Mouse (Mus musculus): ENCODE data around the gene Lin7b. TPM values are rescaled to one million over a fixed set of nuclear protein-coding genes. Genes with fewer than 3 reads are reported as not detected.

The Lin7b gene
- total RNA-seq, 4 experiments from 2014 or later, result 131 to 156 (median 140) TPM

- DNase-seq (ENCODE audit: low spot score in 2 of 2), result no peak
Observed at GRCm38 (mm10) chr7:45353041-45353440, 17.3 kb downstream of the Lin7b start.

GRCm38 (mm10) chr7:45346905-45347304 lies 23.5 kb downstream of the Lin7b start:
- no peak for DNase-seq (ENCODE audit: low spot score in 2 of 2)

DNA sequence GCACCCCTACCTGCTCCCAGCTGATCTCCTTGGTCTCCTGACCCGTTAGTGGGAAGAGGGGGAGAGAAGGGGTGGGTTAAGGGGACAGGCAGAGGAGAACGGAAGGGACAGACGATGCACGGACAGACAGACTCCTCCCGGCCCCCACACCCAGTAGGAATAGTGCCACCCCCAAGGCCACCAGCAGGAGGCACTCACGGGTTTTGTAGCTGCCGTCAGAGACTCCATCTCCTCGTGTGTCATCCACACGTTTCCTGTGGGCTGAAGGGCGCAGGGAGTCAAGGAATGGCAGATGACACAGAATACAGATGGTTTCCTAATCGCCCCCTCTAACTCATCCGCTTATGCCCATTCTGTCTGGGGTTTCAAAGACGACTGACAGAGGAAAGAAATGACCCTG lies 26.8 kb downstream of the Lin7b start:
- no peak for DNase-seq (ENCODE audit: low spot score in 2 of 2)

DNA sequence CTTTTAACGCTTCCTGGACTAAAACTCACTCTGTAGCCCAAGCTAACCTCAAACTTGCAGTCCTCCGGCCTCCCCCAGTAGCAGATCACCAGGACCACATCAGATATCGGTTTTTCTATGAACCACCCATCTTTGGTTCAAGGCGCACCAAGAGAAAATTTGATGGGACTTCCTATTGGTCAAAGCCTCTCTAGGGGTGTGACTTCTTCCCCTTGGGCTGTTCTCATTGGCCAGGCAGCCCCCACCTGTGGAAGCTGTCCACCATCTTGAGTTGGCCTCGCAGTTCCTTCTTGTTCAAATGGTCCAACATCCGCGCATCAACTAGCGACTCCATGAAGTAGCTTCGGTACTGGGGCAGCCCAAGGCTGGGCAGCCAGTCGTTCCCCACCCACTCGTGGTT lies 28.3 kb downstream of the Lin7b start:
- no peak for DNase-seq (ENCODE audit: low spot score in 2 of 2)

GRCm38 (mm10) chr7:45341303-45341702 lies 29.1 kb downstream of the Lin7b start:
- peak; percentile 77 to 80 for DNase-seq (ENCODE audit: low spot score in 2 of 2)

GRCm38 (mm10) chr7:45340669-45341068 lies 29.7 kb downstream of the Lin7b start:
- DNase-seq (ENCODE audit: low spot score in 2 of 2), result no peak

GRCm38 (mm10) chr7:45340066-45340442 lies 30.3 kb downstream of the Lin7b start:
- DNase-seq (ENCODE audit: low spot score in 2 of 2), result no peak

DNA sequence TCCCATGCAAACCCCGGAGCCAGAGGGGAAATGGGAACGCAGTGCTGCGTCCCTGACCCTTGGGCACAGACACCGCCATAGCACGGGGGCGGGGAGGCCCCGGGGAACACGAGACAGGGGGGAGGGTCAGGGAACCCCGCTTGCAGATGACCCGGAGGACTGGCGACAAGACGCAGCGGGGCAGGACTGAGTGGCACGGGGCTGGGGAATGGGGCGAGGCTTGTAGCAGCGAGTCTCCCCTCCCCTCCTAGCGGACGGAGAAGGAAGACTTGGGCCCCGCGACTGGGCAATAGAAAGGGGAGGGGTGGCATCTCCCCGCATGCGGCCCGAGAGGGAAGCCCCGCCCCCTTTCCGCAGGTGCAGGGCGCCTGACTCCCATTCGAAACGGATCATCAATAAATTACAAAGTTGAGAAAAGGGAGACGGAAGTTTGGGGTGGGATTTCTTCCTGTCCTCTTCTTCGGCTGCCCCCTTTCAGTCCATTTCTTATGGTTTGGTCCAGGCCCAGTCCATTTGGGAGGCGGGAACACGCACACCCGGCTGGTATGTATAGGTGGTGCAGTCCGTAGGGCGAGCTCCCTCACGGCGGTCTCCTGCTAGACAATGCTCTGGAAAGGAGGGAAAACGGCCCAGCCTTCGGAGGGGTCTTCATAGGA lies 30.8 kb downstream of the Lin7b start:
- no peak for DNase-seq (ENCODE audit: low spot score in 2 of 2)

DNA sequence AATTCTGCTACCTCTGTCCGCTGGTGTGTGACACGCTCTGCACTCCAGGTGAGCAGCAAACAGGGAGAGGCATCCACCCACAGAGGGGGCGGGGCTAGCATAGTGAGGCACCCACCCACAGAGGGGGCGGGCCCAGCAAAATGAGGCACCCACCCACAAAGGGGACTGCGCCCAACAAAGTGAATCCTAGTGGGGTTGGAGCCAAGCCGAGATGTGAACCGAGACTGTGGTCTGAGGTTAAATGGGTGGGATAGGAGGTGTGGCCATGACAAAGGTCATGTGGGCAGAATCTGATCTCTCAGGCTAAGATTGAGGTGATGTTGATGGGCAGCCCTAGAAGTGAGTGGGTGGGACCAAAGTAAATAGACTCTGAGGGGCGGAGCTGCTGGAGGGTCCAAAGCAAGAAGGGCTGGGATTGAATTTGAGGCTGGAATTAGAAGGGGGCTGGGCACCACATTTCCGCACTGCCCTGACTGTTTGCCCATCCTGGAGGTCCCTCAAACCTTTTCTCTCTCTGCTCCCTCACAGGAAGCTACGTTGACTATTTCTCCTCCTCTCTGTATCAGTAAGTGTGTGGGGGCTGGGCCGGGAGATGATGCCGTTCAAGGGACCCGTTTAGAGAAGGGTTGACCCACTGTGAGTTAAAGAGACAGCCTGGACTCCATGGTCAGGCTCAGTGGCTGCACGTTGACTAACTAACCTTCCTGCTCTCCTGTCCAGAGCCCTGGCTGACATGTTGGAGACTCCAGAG lies 32.0 kb downstream of the Lin7b start:
- DNase-seq (ENCODE audit: low spot score in 2 of 2), result no peak

DNA sequence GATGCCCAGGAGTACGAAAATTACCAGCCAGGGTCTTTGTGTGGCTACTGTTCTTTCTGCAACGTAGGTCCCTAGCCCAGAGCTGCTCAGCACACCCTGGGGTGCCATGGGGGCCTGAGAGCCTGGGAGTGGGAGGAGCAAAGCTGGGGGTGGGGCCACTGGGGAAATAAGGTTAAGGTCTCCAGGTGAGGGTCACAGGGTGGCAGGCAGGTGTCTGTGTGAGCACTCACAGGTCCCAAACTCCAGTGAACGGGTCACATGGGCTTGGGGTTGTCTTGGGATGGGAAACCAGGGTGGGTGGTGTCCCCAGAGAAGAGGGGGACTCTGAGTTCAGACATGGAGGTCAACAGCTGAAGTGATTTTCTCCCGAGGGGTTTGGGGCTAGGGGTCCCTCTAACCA lies 32.9 kb downstream of the Lin7b start:
- DNase-seq (ENCODE audit: low spot score in 2 of 2), result no peak

GRCm38 (mm10) chr7:45336319-45336718 lies 34.1 kb downstream of the Lin7b start:
- no peak for DNase-seq (ENCODE audit: low spot score in 2 of 2)

DNA sequence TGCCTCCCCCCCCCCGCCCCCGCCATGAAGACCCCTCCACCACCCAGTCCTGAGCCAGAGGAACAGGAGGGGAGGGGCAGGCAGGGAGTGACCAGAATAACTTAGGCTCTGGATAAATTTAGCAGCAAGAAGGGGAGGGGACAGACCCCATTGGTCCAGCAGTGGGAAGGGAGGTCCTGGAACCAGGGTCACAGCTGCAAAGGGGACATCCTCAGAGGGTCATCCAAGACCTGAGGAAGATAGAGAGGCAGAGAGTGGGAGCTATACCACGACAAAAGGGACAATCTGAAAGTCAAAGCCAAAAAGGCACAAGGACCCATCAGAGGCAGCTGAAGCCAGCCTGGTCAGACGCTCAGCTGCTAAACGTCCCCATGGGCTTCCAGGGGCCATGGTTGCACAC lies 35.3 kb downstream of the Lin7b start, which contains the start of gene Hrc:
TSS of gene Hrc (plus strand) at position 235 of the 400 bp plus-strand sequence.
- no peak for DNase-seq (ENCODE audit: low spot score in 2 of 2)

- DNase-seq (ENCODE audit: low spot score in 2 of 2), result no peak
Observed at GRCm38 (mm10) chr7:45334605-45335004, 35.8 kb downstream of the Lin7b start.

GRCm38 (mm10) chr7:45333431-45333982 lies 36.9 kb downstream of the Lin7b start, which contains the start of gene Trpm4:
TSS of gene Trpm4 (minus strand) at chr7:45333780.
- peak in 1 of 2 experiments; percentile 45 for DNase-seq (ENCODE audit: low spot score in 2 of 2)

DNA sequence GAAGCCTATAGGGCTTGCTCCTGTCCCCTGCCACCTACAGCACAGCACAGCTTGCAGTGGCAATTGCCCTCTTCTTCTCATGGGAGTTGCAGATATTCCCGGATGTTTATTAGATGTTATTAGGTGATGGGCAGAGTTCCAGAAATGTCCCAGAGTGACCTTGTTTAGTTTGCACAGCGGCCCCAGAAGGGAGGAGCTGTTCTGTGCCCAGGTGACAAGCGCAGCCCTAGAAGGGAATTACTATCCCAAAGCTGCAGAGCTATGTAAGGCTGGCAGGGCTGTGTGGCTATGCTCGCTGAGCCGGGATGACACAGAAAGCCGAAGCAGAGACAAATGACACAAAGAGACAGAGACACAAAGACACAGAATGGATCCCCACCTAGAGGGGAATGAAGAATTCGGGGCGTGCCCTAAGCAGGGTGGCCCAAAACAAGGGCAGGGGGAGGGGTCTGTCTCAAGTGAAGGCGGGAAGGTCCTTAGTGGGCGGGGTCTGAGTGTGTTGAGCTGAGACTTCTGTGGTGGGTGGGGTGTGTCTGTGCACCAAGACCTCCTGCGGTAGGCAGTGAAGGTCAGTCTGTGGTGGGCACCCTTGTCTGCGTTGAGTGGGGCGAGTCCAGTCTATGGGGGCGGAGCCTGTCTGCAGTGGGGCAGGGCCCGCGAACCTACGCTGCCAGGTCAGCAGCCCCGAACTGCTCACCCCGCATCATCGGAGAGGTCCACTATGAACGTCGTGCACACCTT lies 37.5 kb downstream of the Lin7b start:
- DNase-seq (ENCODE audit: low spot score in 2 of 2), result no peak

DNA sequence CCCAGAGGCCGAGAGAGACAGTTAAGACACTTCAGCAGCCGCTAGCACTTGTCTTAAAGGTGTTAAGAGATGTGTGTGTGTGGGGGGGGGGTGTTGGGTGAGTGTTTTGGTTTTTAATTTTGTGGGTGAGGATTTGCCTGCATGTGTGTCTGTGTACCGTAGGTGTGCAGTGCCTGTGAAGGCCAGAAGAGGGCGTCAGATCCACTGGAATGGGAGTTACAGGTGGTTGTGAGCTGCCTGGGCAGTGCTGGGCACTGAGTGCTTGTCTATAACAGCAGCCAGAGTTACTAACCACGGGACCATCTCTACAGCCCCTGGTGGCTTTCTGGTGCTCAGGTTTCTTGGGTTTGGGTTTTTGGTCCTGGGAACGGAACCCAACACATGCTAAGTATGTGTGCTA lies 38.9 kb downstream of the Lin7b start:
- no peak for DNase-seq (ENCODE audit: low spot score in 2 of 2)

GRCm38 (mm10) chr7:45328841-45329475 lies 41.4 kb downstream of the Lin7b start:
- DNase-seq (ENCODE audit: low spot score in 2 of 2), result no peak

- no peak for DNase-seq (ENCODE audit: low spot score in 2 of 2)
Observed at GRCm38 (mm10) chr7:45325800-45326199, 44.6 kb downstream of the Lin7b start.

GRCm38 (mm10) chr7:45323069-45323468 lies 47.3 kb downstream of the Lin7b start:
- DNase-seq (ENCODE audit: low spot score in 2 of 2), result no peak

GRCm38 (mm10) chr7:45322245-45322644 lies 48.1 kb downstream of the Lin7b start:
- no peak for DNase-seq (ENCODE audit: low spot score in 2 of 2)
